Mouse (Mus musculus) ovary, postnatal 10 days (tissue): ENCODE data around the gene Diras2.

Source experiments
- DNase-seq: peaks from one replicate; pipeline ENCODE4 v3.0.0; 2022; ENCODE audit warnings: low spot score

Diras2 gene

GRCm38 (mm10) chr13:52459982-52460381 is 71.1 kb downstream of the Diras2 start:
- no peak for DNase-seq

GRCm38 (mm10) chr13:52457889-52458324 is 73.2 kb downstream of the Diras2 start:
- DNase-seq, result no peak

- no peak for DNase-seq
Measured at GRCm38 (mm10) chr13:52457177-52457888, 73.7 kb downstream of the Diras2 start.

- no peak for DNase-seq
Measured at GRCm38 (mm10) chr13:52455329-52455728, 75.8 kb downstream of the Diras2 start.

GRCm38 (mm10) chr13:52454708-52455250 is 76.3 kb downstream of the Diras2 start:
- no peak for DNase-seq
